Mouse (Mus musculus): ENCODE results near the gene Atn1. TPM values are rescaled to one million over a fixed set of nuclear protein-coding genes. Genes with fewer than 3 reads are reported as not detected.

Atn1 gene
- polyA plus RNA-seq, 1 experiment from 2014 or later, result 13.1 TPM

- no peak overlapping the region for H3K9ac ChIP-seq (ENCODE audit: low read length)
- H3K27me3 ChIP-seq (ENCODE audit: control insufficient read depth, insufficient read depth, low read length), result no peaks in the 10 kb centered on the region
- H3K36me3 ChIP-seq (ENCODE audit: control insufficient read depth, insufficient read depth, low read length), result no peaks in the 10 kb centered on the region
- WGBS, result 68% methylated on average over 8 of the region's 8 CpGs
- H3K4me1 ChIP-seq (ENCODE audit: control insufficient read depth, insufficient read depth, low read length), result no peaks in the 10 kb centered on the region; the same call in 1 of the 2 replicates
- no peak overlapping the region for H3K27ac ChIP-seq (ENCODE audit: low read length)
- no peaks in the 10 kb centered on the region for H3K9me3 ChIP-seq (replicated peaks; ENCODE audit: control insufficient read depth, low read length)
- ATAC-seq (ENCODE audit: insufficient read depth, low FRiP score), result no peak
- no peak overlapping the region for H3K4me2 ChIP-seq (ENCODE audit: low read depth, low read length)
- H3K4me3 ChIP-seq (replicated peaks; ENCODE audit: low read length), result no peak overlapping the region
Measured at GRCm38 (mm10) chr6:124723541-124723940, 32.8 kb downstream of the Atn1 start.

GRCm38 (mm10) chr6:124722876-124723473 is 33.3 kb downstream of the Atn1 start:
- no peaks in the 10 kb centered on the region; the same call in 1 of the 2 replicates for H3K4me1 ChIP-seq (ENCODE audit: control insufficient read depth, insufficient read depth, low read length)
- no peak overlapping the region for H3K4me3 ChIP-seq (replicated peaks; ENCODE audit: low read length)
- 80% methylated on average over 6 of the region's 6 CpGs for WGBS
- ATAC-seq (ENCODE audit: insufficient read depth, low FRiP score), result no peak
- no peak overlapping the region for H3K9ac ChIP-seq (ENCODE audit: low read length)
- no peak overlapping the region for H3K4me2 ChIP-seq (ENCODE audit: low read depth, low read length)
- no peaks in the 10 kb centered on the region for H3K27me3 ChIP-seq (ENCODE audit: control insufficient read depth, insufficient read depth, low read length)
- H3K36me3 ChIP-seq (ENCODE audit: control insufficient read depth, insufficient read depth, low read length), result no peaks in the 10 kb centered on the region
- no peaks in the 10 kb centered on the region for H3K9me3 ChIP-seq (replicated peaks; ENCODE audit: control insufficient read depth, low read length)
- no peak overlapping the region for H3K27ac ChIP-seq (ENCODE audit: low read length)

DNA sequence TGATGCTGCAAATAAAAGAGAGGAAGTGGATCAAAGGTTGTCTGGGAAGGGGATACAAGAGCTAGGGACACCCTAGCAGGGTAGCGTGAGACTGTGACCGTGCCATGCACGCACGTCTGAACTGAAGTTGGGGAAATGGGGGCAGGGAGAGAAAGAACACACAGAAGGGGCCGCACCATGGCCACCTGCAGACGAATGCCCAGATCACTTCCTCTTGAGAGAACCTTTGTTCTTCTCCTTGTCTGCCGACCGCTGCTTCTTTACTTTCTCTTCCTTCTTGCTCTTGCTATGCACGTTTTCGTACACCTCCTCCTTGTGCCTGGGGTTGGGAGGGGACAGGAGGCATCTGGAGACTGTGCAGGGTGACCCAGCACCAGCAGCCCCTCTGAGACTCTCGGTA is 35.4 kb downstream of the Atn1 start:
- H3K36me3 ChIP-seq (ENCODE audit: control insufficient read depth, insufficient read depth, low read length), result peaks cover 2% of the 10 kb centered on the region; the same call in 1 of the 2 replicates
- no peaks in the 10 kb centered on the region for H3K9me3 ChIP-seq (replicated peaks; ENCODE audit: control insufficient read depth, low read length)
- peak overlapping the region; percentile 38 for H3K27ac ChIP-seq (ENCODE audit: low read length)
- H3K4me1 ChIP-seq (ENCODE audit: control insufficient read depth, insufficient read depth, low read length), result peaks cover 6% of the 10 kb centered on the region
- peak overlapping the region; percentile 62 for H3K4me2 ChIP-seq (ENCODE audit: low read depth, low read length)
- peak overlapping the region; percentile 86 for H3K9ac ChIP-seq (ENCODE audit: low read length)
- no peak for ATAC-seq (ENCODE audit: insufficient read depth, low FRiP score)
- 63% methylated on average over 11 of the region's 11 CpGs for WGBS
- 0 out of 2 replicates have a peak overlapping the region, but pooled peaks have one; percentile 1 for H3K4me3 ChIP-seq (replicated peaks; ENCODE audit: low read length)
- no peaks in the 10 kb centered on the region for H3K27me3 ChIP-seq (ENCODE audit: control insufficient read depth, insufficient read depth, low read length)

DNA sequence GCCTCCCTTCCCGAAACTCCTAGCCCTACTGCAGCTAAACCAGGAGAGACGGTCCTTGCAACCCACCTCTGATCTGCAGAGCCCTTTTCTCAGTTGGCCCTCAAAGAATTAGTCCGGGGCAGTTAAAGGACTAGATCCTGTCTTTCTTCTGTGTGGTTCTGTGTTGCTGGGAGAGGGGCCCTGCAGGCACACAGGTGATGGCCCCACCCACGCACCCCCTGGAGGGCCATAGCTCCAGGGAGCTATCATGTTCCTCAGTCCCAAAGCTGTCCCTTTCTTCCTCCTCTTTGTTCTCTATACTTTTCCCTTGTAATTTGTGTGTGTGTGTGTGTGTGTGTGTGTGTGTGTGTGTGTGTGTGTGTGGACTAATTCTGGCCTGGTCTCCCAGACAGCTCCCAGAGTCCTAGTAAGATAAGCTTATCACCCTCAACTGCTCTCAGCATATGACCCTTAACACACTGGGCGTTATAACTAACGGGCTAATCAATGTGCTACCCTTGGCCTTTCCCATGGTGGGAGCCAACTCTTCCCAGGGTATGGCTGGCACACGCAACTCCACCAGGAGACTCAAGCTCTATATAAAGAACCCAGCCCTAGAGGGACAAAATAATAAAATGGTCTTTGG is 36.9 kb downstream of the Atn1 start:
- peak overlapping the region; percentile 62 for H3K4me2 ChIP-seq (ENCODE audit: low read depth, low read length)
- peak; percentile 45; the same call in 1 of the 2 replicates for ATAC-seq (ENCODE audit: insufficient read depth, low FRiP score)
- H3K9me3 ChIP-seq (replicated peaks; ENCODE audit: control insufficient read depth, low read length), result no peaks in the 10 kb centered on the region
- H3K27ac ChIP-seq (ENCODE audit: low read length), result peak overlapping the region; percentile 96
- peak overlapping the region; percentile 86 for H3K9ac ChIP-seq (ENCODE audit: low read length)
- WGBS, result 56% methylated on average over 7 of the region's 7 CpGs
- H3K27me3 ChIP-seq (ENCODE audit: control insufficient read depth, insufficient read depth, low read length), result no peaks in the 10 kb centered on the region
- peak overlapping the region; percentile 48 for H3K4me3 ChIP-seq (replicated peaks; ENCODE audit: low read length)
- H3K36me3 ChIP-seq (ENCODE audit: control insufficient read depth, insufficient read depth, low read length), result peaks cover 17% of the 10 kb centered on the region
- peaks cover 6% of the 10 kb centered on the region for H3K4me1 ChIP-seq (ENCODE audit: control insufficient read depth, insufficient read depth, low read length)

- Histone ChIP-seq H3K4me1 (ENCODE audit: control insufficient read depth, insufficient read depth, low read length) (peaks cover 12% of the 10 kb centered on the region), H3K4me3 (replicated peaks; ENCODE audit: low read length) (peak overlapping the region; percentile 48), H3K9me3 (replicated peaks; ENCODE audit: control insufficient read depth, low read length) (no peaks in the 10 kb centered on the region), H3K4me2 (ENCODE audit: low read depth, low read length) (peak overlapping the region; percentile 62), H3K27ac (ENCODE audit: low read length) (peak overlapping the region; percentile 96), H3K9ac (ENCODE audit: low read length) (peak overlapping the region; percentile 86), H3K36me3 (ENCODE audit: control insufficient read depth, insufficient read depth, low read length) (peaks cover 18% of the 10 kb centered on the region), H3K27me3 (ENCODE audit: control insufficient read depth, insufficient read depth, low read length) (no peaks in the 10 kb centered on the region)
- WGBS, result 49% methylated on average over 16 of the region's 16 CpGs
- ATAC-seq (ENCODE audit: insufficient read depth, low FRiP score), result peak; percentile 84
Measured at GRCm38 (mm10) chr6:124718703-124719102, 37.6 kb downstream of the Atn1 start.

GRCm38 (mm10) chr6:124717968-124718367 is 38.4 kb downstream of the Atn1 start:
- H3K36me3 ChIP-seq (ENCODE audit: control insufficient read depth, insufficient read depth, low read length), result peaks cover 18% of the 10 kb centered on the region
- 50% methylated on average over 13 of the region's 13 CpGs for WGBS
- peak overlapping the region; percentile 86 for H3K9ac ChIP-seq (ENCODE audit: low read length)
- peak overlapping the region; percentile 96 for H3K27ac ChIP-seq (ENCODE audit: low read length)
- no peaks in the 10 kb centered on the region for H3K9me3 ChIP-seq (replicated peaks; ENCODE audit: control insufficient read depth, low read length)
- H3K27me3 ChIP-seq (ENCODE audit: control insufficient read depth, insufficient read depth, low read length), result no peaks in the 10 kb centered on the region
- ATAC-seq (ENCODE audit: insufficient read depth, low FRiP score), result no peak
- peak overlapping the region; percentile 58 for H3K4me2 ChIP-seq (ENCODE audit: low read depth, low read length)
- peaks cover 18% of the 10 kb centered on the region for H3K4me1 ChIP-seq (ENCODE audit: control insufficient read depth, insufficient read depth, low read length)
- peak overlapping the region; percentile 48 for H3K4me3 ChIP-seq (replicated peaks; ENCODE audit: low read length)

- WGBS, result 52% methylated on average over 20 of the region's 20 CpGs
- H3K4me2 ChIP-seq (ENCODE audit: low read depth, low read length), result peak overlapping the region; percentile 58
- H3K9ac ChIP-seq (ENCODE audit: low read length), result peak overlapping the region; percentile 86
- peaks cover 18% of the 10 kb centered on the region for H3K4me1 ChIP-seq (ENCODE audit: control insufficient read depth, insufficient read depth, low read length)
- H3K27ac ChIP-seq (ENCODE audit: low read length), result peak overlapping the region; percentile 96
- ATAC-seq (ENCODE audit: insufficient read depth, low FRiP score), result no peak
- H3K36me3 ChIP-seq (ENCODE audit: control insufficient read depth, insufficient read depth, low read length), result peaks cover 18% of the 10 kb centered on the region
- no peaks in the 10 kb centered on the region for H3K9me3 ChIP-seq (replicated peaks; ENCODE audit: control insufficient read depth, low read length)
- no peaks in the 10 kb centered on the region for H3K27me3 ChIP-seq (ENCODE audit: control insufficient read depth, insufficient read depth, low read length)
- peak overlapping the region; percentile 48 for H3K4me3 ChIP-seq (replicated peaks; ENCODE audit: low read length)
Measured at GRCm38 (mm10) chr6:124716864-124717490, 39.3 kb downstream of the Atn1 start.

GRCm38 (mm10) chr6:124712918-124713317 is 43.4 kb downstream of the Atn1 start:
- no peak for ATAC-seq (ENCODE audit: insufficient read depth, low FRiP score)
- Histone ChIP-seq H3K4me1 (ENCODE audit: control insufficient read depth, insufficient read depth, low read length) (peaks cover 26% of the 10 kb centered on the region), H3K27me3 (ENCODE audit: control insufficient read depth, insufficient read depth, low read length) (no peaks in the 10 kb centered on the region), H3K9ac (ENCODE audit: low read length) (peak overlapping the region; percentile 89), H3K4me2 (ENCODE audit: low read depth, low read length) (peak overlapping the region; percentile 93), H3K27ac (ENCODE audit: low read length) (peak overlapping the region; percentile 88), H3K4me3 (replicated peaks; ENCODE audit: low read length) (peak overlapping the region; percentile 93), H3K36me3 (ENCODE audit: control insufficient read depth, insufficient read depth, low read length) (peaks cover 22% of the 10 kb centered on the region), H3K9me3 (replicated peaks; ENCODE audit: control insufficient read depth, low read length) (no peaks in the 10 kb centered on the region)
- 11% methylated on average over 11 of the region's 11 CpGs for WGBS
